ENCODE assay signal across 23 mouse cellular contexts in genomic region chr19:44677295-44677694, GRCm38 (mm10).
"Had no signal": no experiment of that assay in that cellular context is flagged by ENCODE, and none has a peak within 500 bp of the region (broad histone marks: within the 10 kb centered on the region; RNA-seq: fewer than 3 reads in every experiment).

No protein-coding gene starts in this region.

- H3K4me2 ChIP-seq: heart, embryonic 12.5 days; hindbrain, embryonic 12.5 days; hindbrain, embryonic 15.5 days; intestine, embryonic 15.5 days; limb, embryonic 12.5 days; liver, embryonic 11.5 days; liver, embryonic 13.5 days; liver, embryonic 15.5 days had no signal

- H3K27ac ChIP-seq: gastrocnemius, adult 2 months; heart, embryonic 10.5 days; hindbrain, embryonic 10.5 days; hindbrain, embryonic 12.5 days; hindbrain, embryonic 15.5 days; intestine, embryonic 15.5 days; layer of hippocampus, adult 2 months; left cerebral cortex, adult 2 months; limb, embryonic 10.5 days; limb, embryonic 12.5 days; liver, embryonic 13.5 days; liver, embryonic 15.5 days had no signal

- H3K36me3 ChIP-seq: heart, embryonic 10.5 days; heart, embryonic 12.5 days; hindbrain, embryonic 10.5 days; hindbrain, embryonic 12.5 days; hindbrain, embryonic 15.5 days; intestine, embryonic 15.5 days; limb, embryonic 10.5 days; limb, embryonic 12.5 days; liver, embryonic 13.5 days; liver, embryonic 15.5 days had no signal

- H3K9me3 ChIP-seq: heart, embryonic 10.5 days; heart, embryonic 12.5 days; hindbrain, embryonic 10.5 days; hindbrain, embryonic 12.5 days; hindbrain, embryonic 15.5 days; intestine, embryonic 15.5 days; limb, embryonic 10.5 days; limb, embryonic 12.5 days; liver, embryonic 13.5 days; liver, embryonic 15.5 days had no signal

- H3K4me3 ChIP-seq: gastrocnemius, adult 2 months; heart, embryonic 10.5 days; heart, embryonic 12.5 days; hindbrain, embryonic 10.5 days; hindbrain, embryonic 12.5 days; hindbrain, embryonic 15.5 days; intestine, embryonic 15.5 days; layer of hippocampus, adult 2 months; left cerebral cortex, adult 2 months; limb, embryonic 12.5 days; liver, embryonic 13.5 days; liver, embryonic 15.5 days had no signal

- DNase-seq: gastrocnemius, adult 2 months; gastrocnemius, postnatal 10 days; gastrocnemius, postnatal 25 days; heart, adult 18-20 months; heart, postnatal 10 days; heart, postnatal 4 days; liver; liver, embryonic 13.5 days; liver, postnatal 0 days had no signal

- H3K4me1 ChIP-seq: heart, embryonic 12.5 days; liver, embryonic 13.5 days; liver, embryonic 15.5 days had no signal

- ATAC-seq: inflammation-experienced regulatory T-cells, adult 6 months; intestine, embryonic 15.5 days; intestine, postnatal 0 days; liver, postnatal 0 days had no signal

- H3K9ac ChIP-seq: heart, embryonic 12.5 days; hindbrain, embryonic 12.5 days; hindbrain, embryonic 15.5 days; intestine, embryonic 15.5 days; limb, embryonic 12.5 days; liver, embryonic 13.5 days; liver, embryonic 15.5 days; liver, postnatal 0 days had no signal
